Mouse (Mus musculus) hindbrain, embryonic 13.5 days (tissue): Measurements from ENCODE around the gene Serpina11. TPM values are rescaled to one million over a fixed set of nuclear protein-coding genes. Genes with fewer than 3 reads are reported as not detected.

ENCODE experiments used
- ATAC-seq: fragments of 200-750 bp; cut with Nextera tagmentation; 2 replicates; pipeline ENCODE4 v1.8.0; 2017; ENCODE audit warnings: moderate TSS enrichment; ENCODE audit not compliant: low FRiP score
- H3K27ac ChIP-seq: fragments of 300-500 bp; sonication (generic); 2 replicates; pipeline ENCODE4 v1.5.1; 2015; ENCODE audit warnings: inconsistent platforms, mild to moderate bottlenecking, moderate library complexity
- H3K27me3 ChIP-seq: fragments of 300-500 bp; sonication (generic); 2 replicates; pipeline ENCODE4 v1.6.1; 2015; ENCODE audit warnings: mild to moderate bottlenecking, inconsistent platforms
- H3K36me3 ChIP-seq: fragments of 300-500 bp; sonication (generic); 2 replicates; pipeline ENCODE4 v1.6.1; 2015; ENCODE audit warnings: mild to moderate bottlenecking, inconsistent platforms
- H3K4me1 ChIP-seq: fragments of 300-500 bp; sonication (generic); replicated peaks from 2 replicates; pipeline ENCODE4 v1.6.1; 2015; ENCODE audit warnings: inconsistent platforms
- H3K4me2 ChIP-seq: fragments of 300-500 bp; sonication (generic); 2 replicates; pipeline ENCODE4 v1.6.1; 2015; ENCODE audit warnings: inconsistent platforms, mild to moderate bottlenecking, moderate library complexity
- H3K4me3 ChIP-seq: fragments of 300-500 bp; sonication (generic); 2 replicates; pipeline ENCODE4 v1.5.1; 2015; ENCODE audit warnings: mild to moderate bottlenecking, inconsistent platforms
- H3K9ac ChIP-seq: fragments of 300-500 bp; sonication (generic); 2 replicates; pipeline ENCODE4 v1.6.1; 2015; ENCODE audit warnings: mild to moderate bottlenecking, inconsistent platforms
- H3K9me3 ChIP-seq: fragments of 300-500 bp; sonication (generic); 2 replicates; pipeline ENCODE4 v1.6.1; 2016; ENCODE audit warnings: inconsistent platforms
- WGBS: fragments of 180-500 bp; shearing (Covaris S2); methylation state at CpG from one replicate; pipeline ENCODE4 v1.1.7; 2015; 5-methylcytosine and 5-hydroxymethylcytosine counted together
- polyA plus RNA-seq: library from polyadenylated mRNA; unstranded; fragments of >200 nt; fragmentation: Nextera tagmentation; extraction: Ambion mirVana; gene quantifications from 2 replicates; pipeline ENCODE4 v1.2.1, GENCODE M21; 2015

The Serpina11 gene
- polyA plus RNA-seq, 1 experiment from 2014 or later, result not detected

DNA sequence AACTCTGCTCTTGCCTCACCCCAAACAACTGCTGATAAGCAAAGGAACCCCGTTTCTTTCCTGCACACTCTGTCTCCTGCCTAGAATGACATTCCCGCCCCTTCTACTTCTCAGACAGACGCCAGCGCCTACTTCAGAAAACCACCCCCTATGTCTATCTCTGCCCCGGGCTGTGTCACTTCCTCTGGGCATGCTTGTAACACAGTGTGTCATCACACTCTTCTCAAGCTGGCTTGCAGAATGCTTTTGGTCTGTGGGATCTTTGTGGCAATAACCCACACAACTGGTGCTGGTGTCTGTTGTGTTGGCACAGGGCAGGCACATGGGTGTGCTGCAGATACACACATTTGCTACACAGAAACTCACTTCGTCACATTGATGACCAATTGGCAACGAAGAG is 3.2 kb upstream of the Serpina11 start:
- H3K9ac ChIP-seq, result no peak overlapping the region
- no peaks in the 10 kb centered on the region for H3K4me1 ChIP-seq
- no peaks in the 10 kb centered on the region for H3K27me3 ChIP-seq
- H3K27ac ChIP-seq, result no peak overlapping the region
- H3K36me3 ChIP-seq, result no peaks in the 10 kb centered on the region
- no peak for ATAC-seq
- H3K4me2 ChIP-seq, result no peak overlapping the region
- 88% methylated on average over 7 of the region's 7 CpGs for WGBS
- no peak overlapping the region for H3K4me3 ChIP-seq
- no peaks in the 10 kb centered on the region for H3K9me3 ChIP-seq

GRCm38 (mm10) chr12:103989514-103989767 is 316 bp downstream of the Serpina11 start:
- Histone ChIP-seq H3K4me3 (no peak overlapping the region), H3K4me2 (no peak overlapping the region)
- ATAC-seq, result no peak

DNA sequence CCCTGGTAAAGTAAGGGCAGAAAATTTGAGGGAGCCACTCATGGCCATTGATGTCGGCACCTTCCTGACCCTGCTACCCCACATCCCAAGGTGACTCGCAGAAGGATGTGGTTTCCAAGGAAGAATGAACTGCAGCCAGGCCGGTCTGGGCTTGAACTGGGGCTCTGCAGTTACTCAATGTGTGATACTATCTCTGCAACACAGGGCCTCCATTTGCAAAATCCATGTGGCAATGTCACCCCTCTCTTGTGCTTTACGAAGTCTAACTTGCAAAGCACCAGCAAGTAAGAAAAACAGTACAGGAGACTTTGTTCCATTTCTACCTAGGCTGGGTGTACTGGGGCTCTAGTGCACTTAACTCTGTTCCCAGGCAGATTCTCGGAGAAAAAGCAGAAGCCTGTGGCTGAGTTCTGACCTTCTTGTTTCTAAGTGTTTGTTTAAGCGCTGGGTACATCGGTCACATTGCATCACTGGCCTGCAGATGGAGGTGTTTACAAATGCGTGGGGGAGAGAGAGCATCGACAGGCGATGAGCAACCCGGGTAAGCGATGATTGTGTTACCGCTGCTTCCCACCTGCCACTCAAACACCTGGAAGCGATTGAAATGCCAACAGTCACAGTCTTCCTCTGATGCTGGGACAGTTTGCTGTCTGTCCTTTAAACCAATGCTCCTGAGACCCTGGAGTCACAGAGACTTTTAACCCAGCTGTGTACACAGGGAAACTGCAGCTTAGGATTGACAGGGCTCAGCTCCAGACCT is 823 bp downstream of the Serpina11 start:
- Histone ChIP-seq H3K4me1 (no peaks in the 10 kb centered on the region), H3K27ac (no peak overlapping the region), H3K9me3 (no peaks in the 10 kb centered on the region), H3K4me2 (no peak overlapping the region), H3K27me3 (no peaks in the 10 kb centered on the region), H3K4me3 (no peak overlapping the region), H3K36me3 (no peaks in the 10 kb centered on the region), H3K9ac (no peak overlapping the region)
- 62% methylated on average over 14 of the region's 14 CpGs for WGBS
- ATAC-seq, result no peak

More at GRCm38 (mm10) chr12:103989514-103989767, 316 bp downstream of the Serpina11 start:
- 74% methylated on average over 2 of the region's 2 CpGs for WGBS
- H3K4me1 ChIP-seq, result no peaks in the 10 kb centered on the region
- no peak overlapping the region for H3K9ac ChIP-seq
- H3K36me3 ChIP-seq, result no peaks in the 10 kb centered on the region
- no peaks in the 10 kb centered on the region for H3K9me3 ChIP-seq
- H3K27me3 ChIP-seq, result no peaks in the 10 kb centered on the region
- no peak overlapping the region for H3K27ac ChIP-seq

GRCm38 (mm10) chr12:103985868-103986267 is 3.9 kb downstream of the Serpina11 start:
- WGBS, result 75% methylated on average over 5 of the region's 5 CpGs
- H3K9me3 ChIP-seq, result no peaks in the 10 kb centered on the region

DNA sequence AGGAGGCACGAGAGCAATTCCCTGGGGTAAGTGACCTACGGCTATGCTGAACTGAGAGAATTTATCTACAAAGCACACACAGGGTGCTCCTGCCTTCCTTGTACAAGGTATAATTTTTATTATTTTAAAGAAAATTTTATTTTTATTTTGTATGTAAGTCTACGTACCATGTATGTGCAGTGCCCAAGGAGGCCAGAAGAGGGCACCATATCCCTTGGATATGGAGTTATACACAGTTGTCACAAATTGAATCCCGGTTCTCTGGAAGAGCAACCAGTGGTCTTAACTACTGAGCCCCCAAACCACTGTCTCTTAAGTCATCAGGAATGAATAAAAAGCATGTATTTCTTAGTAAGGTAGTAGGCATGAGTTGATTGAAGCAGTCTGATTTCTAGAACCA is 4.8 kb downstream of the Serpina11 start:
- Histone ChIP-seq H3K36me3 (no peaks in the 10 kb centered on the region), H3K9me3 (no peaks in the 10 kb centered on the region), H3K4me3 (no peak overlapping the region), H3K4me2 (no peak overlapping the region), H3K27ac (no peak overlapping the region), H3K9ac (no peak overlapping the region), H3K4me1 (no peaks in the 10 kb centered on the region), H3K27me3 (no peaks in the 10 kb centered on the region)
- ATAC-seq, result no peak
- whole genome bisulfite sequencing, result 67% methylated on average over 4 of the region's 4 CpGs

More at GRCm38 (mm10) chr12:103985868-103986267, 3.9 kb downstream of the Serpina11 start:
- no peak for ATAC-seq
- Histone ChIP-seq H3K4me3 (no peak overlapping the region), H3K27me3 (no peaks in the 10 kb centered on the region), H3K4me1 (no peaks in the 10 kb centered on the region), H3K27ac (no peak overlapping the region), H3K4me2 (no peak overlapping the region), H3K36me3 (no peaks in the 10 kb centered on the region), H3K9ac (no peak overlapping the region)

DNA sequence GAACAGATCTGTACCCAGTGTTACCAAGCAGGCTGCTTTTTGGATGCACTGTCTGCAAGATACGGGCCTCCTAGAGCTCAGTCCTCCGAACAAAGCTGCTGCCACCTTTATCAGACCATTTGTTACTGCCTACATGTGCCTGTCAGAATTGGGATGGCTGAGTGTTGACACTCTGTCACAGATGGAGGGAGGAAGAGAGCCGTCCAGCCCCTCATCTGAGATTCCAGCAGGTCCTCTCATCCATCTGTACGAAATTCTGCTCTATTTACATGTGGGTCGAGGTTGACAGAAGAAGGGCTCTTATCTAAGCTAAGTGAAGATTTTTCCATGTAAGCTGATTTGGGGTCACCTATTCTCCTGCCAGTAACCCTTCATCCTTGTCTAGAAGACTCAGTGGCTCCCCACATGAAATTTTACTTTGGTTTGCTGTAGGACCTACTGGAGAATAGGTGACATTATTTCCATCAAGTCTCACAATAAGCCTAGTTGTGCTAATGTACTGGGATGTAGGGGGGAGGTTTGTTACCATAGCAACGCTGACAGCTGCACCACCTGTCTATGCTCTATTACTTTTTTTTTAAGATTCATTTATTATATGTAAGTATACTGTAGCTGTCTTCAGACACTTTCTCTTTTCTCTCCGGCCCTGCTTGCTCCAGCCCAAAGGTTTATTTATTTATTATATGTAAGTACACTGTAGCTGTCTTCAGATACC is 8.0 kb downstream of the Serpina11 start:
- Histone ChIP-seq H3K9ac (no peak overlapping the region), H3K4me1 (no peaks in the 10 kb centered on the region), H3K9me3 (no peaks in the 10 kb centered on the region), H3K4me2 (no peak overlapping the region), H3K27ac (no peak overlapping the region), H3K36me3 (no peaks in the 10 kb centered on the region), H3K27me3 (no peaks in the 10 kb centered on the region), H3K4me3 (no peak overlapping the region)
- ATAC-seq, result no peak
- WGBS, result 84% methylated on average over 7 of the region's 7 CpGs

DNA sequence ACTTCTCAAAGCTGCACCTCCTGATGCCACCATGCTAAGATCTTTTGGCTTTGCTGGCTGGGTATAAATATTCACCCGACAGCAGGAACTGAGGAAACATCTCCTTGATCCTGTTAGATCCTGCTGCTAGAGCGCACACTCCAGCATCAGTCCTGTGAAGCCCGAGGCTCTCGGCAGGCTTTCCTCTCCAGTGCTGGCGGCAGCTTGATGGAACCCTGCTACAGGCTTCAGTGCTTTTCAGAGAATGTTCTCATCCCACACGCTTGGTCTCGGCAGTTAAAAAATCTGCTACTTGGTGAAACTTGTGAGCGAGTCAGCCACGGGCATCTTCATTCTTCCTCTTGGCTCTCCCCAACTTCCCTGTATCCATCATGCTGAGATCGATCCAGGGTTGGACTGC is 11.5 kb downstream of the Serpina11 start:
- H3K9ac ChIP-seq, result no peak overlapping the region
- no peaks in the 10 kb centered on the region for H3K4me1 ChIP-seq
- 90% methylated on average over 10 of the region's 10 CpGs for WGBS
- no peaks in the 10 kb centered on the region for H3K27me3 ChIP-seq
- no peaks in the 10 kb centered on the region for H3K36me3 ChIP-seq
- no peak overlapping the region for H3K4me3 ChIP-seq
- H3K4me2 ChIP-seq, result no peak overlapping the region
- no peak overlapping the region for H3K27ac ChIP-seq
- no peaks in the 10 kb centered on the region for H3K9me3 ChIP-seq
- no peak for ATAC-seq

- Histone ChIP-seq H3K9ac (no peak overlapping the region), H3K9me3 (no peaks in the 10 kb centered on the region), H3K4me3 (no peak overlapping the region), H3K4me2 (no peak overlapping the region), H3K36me3 (no peaks in the 10 kb centered on the region), H3K27ac (no peak overlapping the region), H3K27me3 (no peaks in the 10 kb centered on the region), H3K4me1 (no peaks in the 10 kb centered on the region)
- 33% methylated on average over 5 of the region's 5 CpGs for WGBS
- no peak for ATAC-seq
Measured at GRCm38 (mm10) chr12:103977846-103978245, 11.9 kb downstream of the Serpina11 start.

DNA sequence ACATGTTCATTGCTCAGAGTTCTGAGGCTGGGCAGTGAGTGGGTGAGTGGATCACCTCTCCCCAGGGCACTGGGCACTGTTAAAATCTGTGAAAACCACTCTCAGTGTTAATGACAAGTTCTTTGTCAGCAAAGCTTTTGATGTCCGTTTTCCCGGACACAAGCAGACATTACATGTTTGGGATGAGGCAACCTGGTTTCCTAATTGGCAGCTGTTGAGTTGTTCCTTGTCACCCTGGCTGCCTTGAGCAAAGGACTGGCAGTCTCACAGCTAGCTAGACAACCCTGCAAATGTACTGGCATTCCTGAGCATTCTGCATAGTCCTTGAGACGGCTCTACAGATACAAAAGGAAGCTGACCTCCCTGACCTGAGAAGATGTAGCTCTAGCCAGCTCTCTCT is 12.7 kb downstream of the Serpina11 start:
- no peaks in the 10 kb centered on the region for H3K27me3 ChIP-seq
- no peak overlapping the region for H3K4me3 ChIP-seq
- no peaks in the 10 kb centered on the region for H3K4me1 ChIP-seq
- no peaks in the 10 kb centered on the region for H3K36me3 ChIP-seq
- no peak overlapping the region for H3K4me2 ChIP-seq
- 0 out of 2 replicates have a peak, but pooled peaks cover 3% of the 10 kb centered on the region for H3K9me3 ChIP-seq
- no peak overlapping the region for H3K27ac ChIP-seq
- no peak for ATAC-seq
- H3K9ac ChIP-seq, result no peak overlapping the region
- 62% methylated on average over 3 of the region's 3 CpGs for WGBS

GRCm38 (mm10) chr12:103971080-103971479 is 18.7 kb downstream of the Serpina11 start:
- H3K36me3 ChIP-seq, result no peaks in the 10 kb centered on the region
- H3K27ac ChIP-seq, result no peak overlapping the region
- no peak overlapping the region for H3K4me2 ChIP-seq
- no peaks in the 10 kb centered on the region for H3K27me3 ChIP-seq
- 0 out of 2 replicates have a peak, but pooled peaks cover 3% of the 10 kb centered on the region for H3K9me3 ChIP-seq
- H3K4me1 ChIP-seq, result no peaks in the 10 kb centered on the region
- H3K4me3 ChIP-seq, result no peak overlapping the region
- no peak overlapping the region for H3K9ac ChIP-seq
- 91% methylated on average over 4 of the region's 4 CpGs for WGBS
- ATAC-seq, result no peak

- Histone ChIP-seq H3K36me3 (no peaks in the 10 kb centered on the region), H3K27me3 (no peaks in the 10 kb centered on the region), H3K9me3 (0 out of 2 replicates have a peak, but pooled peaks cover 3% of the 10 kb centered on the region), H3K9ac (no peak overlapping the region), H3K4me3 (no peak overlapping the region), H3K27ac (no peak overlapping the region), H3K4me2 (no peak overlapping the region), H3K4me1 (no peaks in the 10 kb centered on the region)
- ATAC-seq, result no peak
- 90% methylated on average over 9 of the region's 9 CpGs for WGBS
Measured at GRCm38 (mm10) chr12:103969577-103970116, 20.1 kb downstream of the Serpina11 start.

GRCm38 (mm10) chr12:103966761-103967160 is 23.0 kb downstream of the Serpina11 start:
- no peak for ATAC-seq
- Histone ChIP-seq H3K27me3 (no peaks in the 10 kb centered on the region), H3K9ac (no peak overlapping the region), H3K36me3 (no peaks in the 10 kb centered on the region), H3K9me3 (no peaks in the 10 kb centered on the region), H3K27ac (no peak overlapping the region), H3K4me2 (no peak overlapping the region), H3K4me1 (no peaks in the 10 kb centered on the region), H3K4me3 (no peak overlapping the region)
- WGBS, result 70% methylated on average over 3 of the region's 3 CpGs

DNA sequence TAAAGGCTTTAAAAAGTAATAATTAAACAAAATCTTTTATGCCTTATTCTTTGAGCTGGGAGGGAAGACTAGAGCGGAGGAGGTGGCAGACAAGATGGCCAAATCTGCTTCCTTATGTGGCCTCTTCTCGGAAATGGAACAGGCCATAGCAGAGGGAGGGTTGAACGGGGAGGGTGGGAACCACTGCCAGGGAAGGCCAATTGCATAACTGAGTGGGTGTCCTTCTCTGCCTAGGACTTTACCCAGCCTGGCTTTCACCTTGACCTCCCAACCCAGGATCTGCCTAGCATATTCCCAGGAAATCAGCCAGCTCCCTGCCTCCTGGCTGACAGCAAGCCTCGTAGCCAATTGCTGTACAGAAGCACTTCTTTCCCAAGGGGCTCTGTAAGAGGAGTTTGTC is 26.5 kb downstream of the Serpina11 start:
- ATAC-seq, result no peak
- Histone ChIP-seq H3K36me3 (no peaks in the 10 kb centered on the region), H3K9ac (no peak overlapping the region), H3K4me2 (no peak overlapping the region), H3K27me3 (no peaks in the 10 kb centered on the region), H3K4me3 (no peak overlapping the region), H3K27ac (no peak overlapping the region), H3K4me1 (no peaks in the 10 kb centered on the region), H3K9me3 (0 out of 2 replicates have a peak, but pooled peaks cover 10% of the 10 kb centered on the region)
- WGBS, result 91% methylated on average over 4 of the region's 4 CpGs
